Comparison of ENCODE assay signal across 18 mouse cellular contexts in genomic region chr11:113494021-113494546, GRCm38 (mm10).
DNase-seq lines count a peak whose midpoint lies in the region; ATAC-seq and TF ChIP-seq lines count a peak whose summit lies in the region.
"Had no signal": no experiment of that assay in that cellular context is flagged by ENCODE, and none has a peak within 500 bp of the region (broad histone marks: within the 10 kb centered on the region; RNA-seq: fewer than 3 reads in every experiment).

No protein-coding gene starts in this region.

- TF ChIP-seq CTCF in brain, embryonic 14.5 days (IDR thresholded peaks at IDR 0.05; ENCODE audit: borderline replicate concordance, extremely low read depth, insufficient read depth, insufficient read length) = no peak

- H3K27ac ChIP-seq in forebrain, embryonic 13.5 days = no peak overlapping the region
- no peak overlapping the region for H3K27ac ChIP-seq in forebrain, embryonic 11.5 days (ENCODE audit: low read depth, low read length)
- H3K27ac ChIP-seq in forebrain, embryonic 14.5 days (ENCODE audit: low read depth, low read length) = no peak overlapping the region
- peak overlapping the region; percentile 39; the same call in 1 of the 2 replicates for H3K27ac ChIP-seq in forebrain, embryonic 16.5 days (ENCODE audit: low read length)
- no peak overlapping the region for H3K27ac ChIP-seq in midbrain, embryonic 11.5 days (ENCODE audit: low read depth, low read length)
- H3K27ac ChIP-seq: embryonic facial prominence, embryonic 10.5 days; embryonic facial prominence, embryonic 12.5 days had no signal

- no peak overlapping the region for H3K9ac ChIP-seq in forebrain, embryonic 13.5 days
- H3K9ac ChIP-seq in forebrain, embryonic 11.5 days (ENCODE audit: low read length) = no peak overlapping the region
- no peak overlapping the region for H3K9ac ChIP-seq in forebrain, embryonic 14.5 days (ENCODE audit: low read length)
- no peak overlapping the region for H3K9ac ChIP-seq in forebrain, embryonic 16.5 days (replicated peaks; ENCODE audit: low read depth, low read length)
- H3K9ac ChIP-seq in midbrain, embryonic 11.5 days (ENCODE audit: low read length) = no peak overlapping the region
- H3K9ac ChIP-seq: embryonic facial prominence, embryonic 12.5 days had no signal

- no peak for TF ChIP-seq POLR2A in brain, embryonic 14.5 days (IDR thresholded peaks at IDR 0.05; ENCODE audit: borderline replicate concordance, extremely low read depth, insufficient read depth, insufficient read length, poor library complexity, severe bottlenecking)

- no peaks in the 10 kb centered on the region for H3K27me3 ChIP-seq in forebrain, embryonic 13.5 days
- no peaks in the 10 kb centered on the region for H3K27me3 ChIP-seq in forebrain, embryonic 11.5 days (ENCODE audit: control insufficient read depth, insufficient read depth, low read length)
- H3K27me3 ChIP-seq in forebrain, embryonic 14.5 days (replicated peaks; ENCODE audit: control insufficient read depth, insufficient read depth, low read length) = no peaks in the 10 kb centered on the region
- H3K27me3 ChIP-seq in forebrain, embryonic 16.5 days (replicated peaks; ENCODE audit: control insufficient read depth, insufficient read depth, low read length) = no peaks in the 10 kb centered on the region
- H3K27me3 ChIP-seq in midbrain, embryonic 11.5 days (ENCODE audit: control insufficient read depth, insufficient read depth, low read length) = no peaks in the 10 kb centered on the region
- H3K27me3 ChIP-seq: embryonic facial prominence, embryonic 12.5 days had no signal

- H3K4me1 ChIP-seq in forebrain, embryonic 13.5 days = no peaks in the 10 kb centered on the region
- no peaks in the 10 kb centered on the region for H3K4me1 ChIP-seq in forebrain, embryonic 11.5 days (replicated peaks; ENCODE audit: control insufficient read depth, insufficient read depth, low read length)
- H3K4me1 ChIP-seq in forebrain, embryonic 14.5 days (ENCODE audit: control insufficient read depth, insufficient read depth, low read length) = no peaks in the 10 kb centered on the region
- peaks cover 2% of the 10 kb centered on the region; the same call in 1 of the 2 replicates for H3K4me1 ChIP-seq in forebrain, embryonic 16.5 days (replicated peaks; ENCODE audit: control insufficient read depth, insufficient read depth, low read length)
- H3K4me1 ChIP-seq in midbrain, embryonic 11.5 days (ENCODE audit: control insufficient read depth, insufficient read depth, low read length) = no peaks in the 10 kb centered on the region
- H3K4me1 ChIP-seq: embryonic facial prominence, embryonic 10.5 days; embryonic facial prominence, embryonic 12.5 days had no signal

- no peak for DNase-seq in forebrain, embryonic 11.5 days (ENCODE audit: low spot score)
- DNase-seq in brain, embryonic 14.5 days (ENCODE audit: low read depth) = peak; percentile 72
- peak; percentile 38 for DNase-seq in forebrain, embryonic 14.5 days (ENCODE audit: low spot score)
- DNase-seq in kidney, adult 18-20 months = no peak
- no peak for DNase-seq in retina, postnatal 1 day
- no peak for DNase-seq in midbrain, embryonic 11.5 days (ENCODE audit: low spot score, missing footprints)
- DNase-seq: adrenal gland, adult 2 months; adrenal gland, postnatal 10 days; adrenal gland, postnatal 25 days; cerebellum, adult 11-12 months; cerebellum, adult 2 months; cerebellum, adult 9-10 months; cerebellum, postnatal 10 days; cerebellum, postnatal 25 days had no signal

- no peak overlapping the region for H3K4me3 ChIP-seq in forebrain, embryonic 13.5 days
- no peak overlapping the region for H3K4me3 ChIP-seq in forebrain, embryonic 11.5 days (ENCODE audit: low read depth, low read length)
- H3K4me3 ChIP-seq in forebrain, embryonic 14.5 days (ENCODE audit: low read depth, low read length) = no peak overlapping the region
- no peak overlapping the region for H3K4me3 ChIP-seq in forebrain, embryonic 16.5 days (replicated peaks; ENCODE audit: low read length)
- H3K4me3 ChIP-seq in midbrain, embryonic 11.5 days (ENCODE audit: low read depth, low read length) = no peak overlapping the region
- H3K4me3 ChIP-seq: embryonic facial prominence, embryonic 10.5 days; embryonic facial prominence, embryonic 12.5 days had no signal

- peak; percentile 58; the same call in 1 of the 2 replicates for ATAC-seq in forebrain, embryonic 13.5 days
- ATAC-seq in forebrain, embryonic 11.5 days (replicated peaks; ENCODE audit: low FRiP score) = no peak
- peak; percentile 48 for ATAC-seq in forebrain, embryonic 14.5 days
- peak; percentile 81 for ATAC-seq in forebrain, embryonic 16.5 days
- ATAC-seq in midbrain, embryonic 11.5 days (ENCODE audit: low FRiP score) = no peak

- 76% methylated on average over 12 of the region's 12 CpGs for WGBS in forebrain, embryonic 13.5 days
- WGBS in forebrain, embryonic 11.5 days = 83% methylated on average over 12 of the region's 12 CpGs
- WGBS in forebrain, embryonic 14.5 days = 72% methylated on average over 12 of the region's 12 CpGs
- WGBS in forebrain, embryonic 16.5 days = 67% methylated on average over 12 of the region's 12 CpGs
- 89% methylated on average over 12 of the region's 12 CpGs for WGBS in midbrain, embryonic 11.5 days

- H3K9me3 ChIP-seq in forebrain, embryonic 13.5 days (replicated peaks) = no peaks in the 10 kb centered on the region
- H3K9me3 ChIP-seq in forebrain, embryonic 11.5 days (ENCODE audit: control insufficient read depth, low read length) = no peaks in the 10 kb centered on the region
- no peaks in the 10 kb centered on the region for H3K9me3 ChIP-seq in forebrain, embryonic 14.5 days (replicated peaks; ENCODE audit: control insufficient read depth, low read length)
- H3K9me3 ChIP-seq in forebrain, embryonic 16.5 days (ENCODE audit: control insufficient read depth, low read length) = no peaks in the 10 kb centered on the region
- no peaks in the 10 kb centered on the region for H3K9me3 ChIP-seq in midbrain, embryonic 11.5 days (ENCODE audit: control insufficient read depth, low read length)
- H3K9me3 ChIP-seq: embryonic facial prominence, embryonic 10.5 days; embryonic facial prominence, embryonic 12.5 days had no signal

- no peak overlapping the region for H3K4me2 ChIP-seq in forebrain, embryonic 13.5 days
- H3K4me2 ChIP-seq in forebrain, embryonic 11.5 days (ENCODE audit: low read depth, low read length, severe bottlenecking) = no peak overlapping the region
- no peak overlapping the region for H3K4me2 ChIP-seq in forebrain, embryonic 14.5 days (ENCODE audit: low read length)
- no peak overlapping the region for H3K4me2 ChIP-seq in forebrain, embryonic 16.5 days (ENCODE audit: low read length)
- no peak overlapping the region for H3K4me2 ChIP-seq in midbrain, embryonic 11.5 days
- H3K4me2 ChIP-seq: embryonic facial prominence, embryonic 12.5 days had no signal

- no peaks in the 10 kb centered on the region for H3K36me3 ChIP-seq in forebrain, embryonic 13.5 days (ENCODE audit: poor library complexity, severe bottlenecking)
- H3K36me3 ChIP-seq in forebrain, embryonic 11.5 days (ENCODE audit: control insufficient read depth, insufficient read depth, low read length) = no peaks in the 10 kb centered on the region
- no peaks in the 10 kb centered on the region for H3K36me3 ChIP-seq in forebrain, embryonic 14.5 days (ENCODE audit: control insufficient read depth, insufficient read depth, low read length)
- H3K36me3 ChIP-seq in forebrain, embryonic 16.5 days (ENCODE audit: control insufficient read depth, insufficient read depth) = no peaks in the 10 kb centered on the region
- no peaks in the 10 kb centered on the region for H3K36me3 ChIP-seq in midbrain, embryonic 11.5 days (ENCODE audit: control insufficient read depth, insufficient read depth, low read length)
- H3K36me3 ChIP-seq: embryonic facial prominence, embryonic 10.5 days; embryonic facial prominence, embryonic 12.5 days had no signal

Comparison
In these comparisons a context has a peak if more than half of its experiments do, and no peak if none do; other contexts are left out.
1. ATAC-seq: peak in forebrain, embryonic 13.5 days (single experiment), forebrain, embryonic 14.5 days (single experiment) and forebrain, embryonic 16.5 days (single experiment); none in forebrain, embryonic 11.5 days (single experiment) and midbrain, embryonic 11.5 days (single experiment).
2. DNase-seq: peak in brain, embryonic 14.5 days (single experiment) and forebrain, embryonic 14.5 days (single experiment); none in forebrain, embryonic 11.5 days (single experiment), kidney, adult 18-20 months (single experiment), retina, postnatal 1 day (single experiment) and midbrain, embryonic 11.5 days (single experiment).